Mouse (Mus musculus): ENCODE measurements at regions not wholly inside any gene's neighbourhood (a gene's known extent, or its start where the extent isn't known, plus 50 kb on each side); places are given as distances from the start of the nearest gene placed in this dataset.

DNA sequence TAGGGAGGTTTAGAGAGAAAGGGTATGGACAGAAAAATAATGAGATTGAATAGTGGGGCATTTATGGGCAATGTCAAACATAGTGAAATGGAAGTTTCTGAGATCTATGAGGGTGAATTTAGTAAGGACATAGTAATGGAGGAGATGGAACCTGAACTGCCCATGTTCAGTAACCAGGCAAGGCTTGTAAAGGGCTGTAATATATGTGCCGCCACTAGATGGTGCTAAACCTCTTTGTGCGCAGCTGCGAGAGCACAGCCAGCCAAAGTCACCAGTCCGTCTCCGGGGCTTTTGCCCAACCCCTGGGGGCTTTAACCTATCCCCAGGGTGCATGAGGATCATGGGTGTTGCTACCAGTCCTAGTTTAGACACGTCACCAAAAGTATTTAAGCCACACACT lies 77.7 kb upstream of the Vmn2r25 start:
- DNase-seq (ENCODE audit: extremely low spot score in 1 of 2, low spot score in 1 of 2), result peak; percentile 4 to 78

DNA sequence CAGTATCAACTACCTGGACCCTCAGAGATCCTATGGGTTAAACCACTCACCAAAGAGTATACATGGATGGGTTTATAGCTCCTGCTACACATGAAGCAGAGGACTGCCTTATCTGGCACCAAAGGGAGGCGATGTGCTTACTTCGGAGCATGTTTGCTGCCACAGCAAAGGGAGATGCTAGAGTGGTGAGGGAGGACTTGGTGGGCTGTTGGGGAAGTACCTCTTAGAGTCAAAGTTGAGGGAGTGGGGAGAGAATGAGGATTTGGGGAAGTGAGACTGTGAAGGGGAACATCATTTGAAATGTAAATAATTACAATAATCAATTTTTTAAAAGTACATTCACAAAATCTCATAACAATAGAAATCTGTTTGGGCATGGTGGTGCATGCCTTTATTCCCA lies 84.7 kb upstream of the Vmn2r25 start:
- DNase-seq (ENCODE audit: extremely low spot score in 1 of 2, low spot score in 1 of 2), result no peak

DNA sequence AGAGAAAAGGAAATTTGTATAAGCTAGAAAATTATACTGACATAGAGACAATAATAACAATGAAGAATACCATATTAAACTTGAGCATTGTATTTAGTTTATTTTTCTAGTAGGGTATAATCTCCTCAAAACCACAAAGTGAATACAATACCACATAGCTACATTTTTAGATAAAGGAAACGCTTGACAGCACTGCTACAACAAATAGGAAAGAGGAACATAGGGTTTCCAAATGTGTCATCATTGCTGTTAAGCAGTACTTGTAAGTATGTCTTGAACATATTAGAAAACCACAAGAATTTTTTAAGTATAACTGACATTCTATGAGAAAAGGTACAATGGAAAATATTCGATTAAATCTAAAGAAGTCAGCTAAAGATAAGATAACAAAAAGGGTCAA lies 63.0 kb upstream of the Vmn2r26 start:
- DNase-seq (ENCODE audit: extremely low spot score in 1 of 2, low spot score in 1 of 2), result no peak

DNA sequence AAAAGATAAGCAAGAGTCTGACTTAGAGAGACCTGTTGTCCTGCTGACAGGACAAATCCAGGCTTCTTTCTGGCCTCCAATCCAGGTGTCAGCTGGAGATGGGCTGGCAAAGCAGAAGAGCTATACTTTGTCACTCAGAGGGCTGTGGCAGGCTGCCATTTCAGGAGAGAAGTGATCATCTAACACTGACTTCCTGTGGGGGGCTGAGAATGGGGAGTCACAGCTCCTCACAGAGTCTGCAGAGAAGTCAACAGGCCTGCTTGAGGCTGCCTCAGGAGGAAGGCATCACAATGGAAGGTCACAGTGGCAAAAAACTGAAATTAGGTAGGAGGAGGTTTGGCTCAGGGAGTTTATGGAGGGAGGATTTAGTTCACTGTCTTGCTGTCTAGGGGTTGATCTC lies 53.2 kb upstream of the Vmn2r26 start:
- no peak for DNase-seq (ENCODE audit: extremely low spot score in 1 of 2, low spot score in 1 of 2)
